Mouse (Mus musculus) lung, embryonic 15.5 days (tissue): ENCODE results near the gene Tmed2. TPM values are rescaled to one million over a fixed set of nuclear protein-coding genes. Genes with fewer than 3 reads are reported as not detected.
"Not testable (repeated sequence)": the region's sequence is repeated elsewhere in the genome, so short reads cannot be mapped to it uniquely, and the experiment has no call there.

ENCODE experiments used
- ATAC-seq: fragments of 200-750 bp; cut with Nextera tagmentation; 2 replicates; pipeline ENCODE4 v1.8.0; 2017; ENCODE audit warnings: moderate number of reproducible peaks, borderline replicate concordance; ENCODE audit not compliant: low FRiP score, low TSS enrichment; ENCODE audit errors: extremely low read depth
- H3K27ac ChIP-seq: fragments of 300-500 bp; sonication (generic); 2 replicates; pipeline ENCODE4 v1.5.1; 2015; ENCODE audit warnings: moderate library complexity, mild to moderate bottlenecking, inconsistent platforms
- H3K27me3 ChIP-seq: fragments of 300-500 bp; sonication (generic); 2 replicates; pipeline ENCODE4 v1.6.1; 2015; ENCODE audit warnings: inconsistent platforms
- H3K36me3 ChIP-seq: fragments of 300-500 bp; sonication (generic); 2 replicates; pipeline ENCODE4 v1.6.1; 2015; ENCODE audit warnings: inconsistent platforms
- H3K4me1 ChIP-seq: fragments of 300-500 bp; sonication (generic); 2 replicates; pipeline ENCODE4 v1.6.1; 2015; ENCODE audit warnings: inconsistent platforms
- H3K4me2 ChIP-seq: fragments of 300-500 bp; sonication (generic); 2 replicates; pipeline ENCODE4 v1.6.1; 2015; ENCODE audit warnings: inconsistent platforms, mild to moderate bottlenecking, moderate library complexity
- H3K4me3 ChIP-seq: fragments of 300-500 bp; sonication (generic); 2 replicates; pipeline ENCODE4 v1.5.1; 2015; ENCODE audit warnings: mild to moderate bottlenecking, inconsistent platforms
- H3K9ac ChIP-seq: fragments of 300-500 bp; sonication (generic); 2 replicates; pipeline ENCODE4 v1.6.1; 2015; ENCODE audit warnings: inconsistent platforms
- H3K9me3 ChIP-seq: fragments of 300-500 bp; sonication (generic); 2 replicates; pipeline ENCODE4 v1.6.1; 2016; ENCODE audit warnings: inconsistent platforms
- WGBS: fragments of 180-500 bp; shearing (Covaris S2); methylation state at CpG from one replicate; pipeline ENCODE4 v1.1.7; 2015; 5-methylcytosine and 5-hydroxymethylcytosine counted together
- polyA plus RNA-seq: library from polyadenylated mRNA; unstranded; fragments of >200 nt; fragmentation: Nextera tagmentation; extraction: Ambion mirVana; gene quantifications from 2 replicates; pipeline ENCODE4 v1.2.1, GENCODE M21; 2015

Gene Tmed2
- polyA plus RNA-seq = 636 TPM in 2 replicates

GRCm38 (mm10) chr5:124540383-124540786, at the start of gene Tmed2:
Tmed2 (plus strand) TSS chr5:124540695.
- peak within 1 kb of the TSS; percentile 80 for H3K4me3 ChIP-seq
- peak within 1 kb of the TSS; percentile 85 for H3K9ac ChIP-seq
- H3K4me1 ChIP-seq = peaks cover 19% of the 10 kb centered on the region
- H3K4me2 ChIP-seq = peak within 1 kb of the TSS; percentile 65
- H3K9me3 ChIP-seq = no peaks in the 10 kb centered on the region
- under 1% methylated on average over 34 of the region's 35 CpGs for WGBS
- ATAC-seq = peak; percentile 95
- peak within 1 kb of the TSS; percentile 85 for H3K27ac ChIP-seq
- no peaks in the 10 kb centered on the region for H3K27me3 ChIP-seq
- H3K36me3 ChIP-seq = peaks cover 24% of the 10 kb centered on the region

GRCm38 (mm10) chr5:124491732-124492131, 48.8 kb upstream of the Tmed2 start:
- Histone ChIP-seq H3K27me3 (no peaks in the 10 kb centered on the region), H3K9me3 (no peaks in the 10 kb centered on the region), H3K4me1 (peaks cover 8% of the 10 kb centered on the region), H3K4me3 (no peak overlapping the region), H3K36me3 (peaks cover 47% of the 10 kb centered on the region), H3K27ac (no peak overlapping the region), H3K4me2 (no peak overlapping the region), H3K9ac (no peak overlapping the region)
- WGBS = 52% methylated on average over 4 of the region's 4 CpGs
- no peak for ATAC-seq

GRCm38 (mm10) chr5:124492618-124493017, 47.9 kb upstream of the Tmed2 start:
- H3K4me3 ChIP-seq = no peak overlapping the region
- no peak overlapping the region for H3K9ac ChIP-seq
- ATAC-seq = no peak
- H3K36me3 ChIP-seq = peaks cover 47% of the 10 kb centered on the region
- H3K4me2 ChIP-seq = no peak overlapping the region
- no peak overlapping the region for H3K27ac ChIP-seq
- H3K4me1 ChIP-seq = peaks cover 13% of the 10 kb centered on the region
- no peaks in the 10 kb centered on the region for H3K9me3 ChIP-seq
- no peaks in the 10 kb centered on the region for H3K27me3 ChIP-seq
- 87% methylated on average over 4 of the region's 4 CpGs for WGBS

- H3K9ac ChIP-seq = no peak overlapping the region
- WGBS = 80% methylated on average over 11 of the region's 11 CpGs
- ATAC-seq = no peak
- peaks cover 50% of the 10 kb centered on the region for H3K36me3 ChIP-seq
- no peak overlapping the region for H3K4me3 ChIP-seq
- H3K4me2 ChIP-seq = no peak overlapping the region
- no peaks in the 10 kb centered on the region for H3K27me3 ChIP-seq
- no peaks in the 10 kb centered on the region for H3K9me3 ChIP-seq
- H3K27ac ChIP-seq = no peak overlapping the region
- peaks cover 15% of the 10 kb centered on the region for H3K4me1 ChIP-seq
These were observed 47.0 kb upstream of the Tmed2 start for GRCm38 (mm10) chr5:124493455-124493854.

- Histone ChIP-seq H3K27me3 (no peaks in the 10 kb centered on the region), H3K36me3 (peaks cover 53% of the 10 kb centered on the region), H3K4me2 (no peak overlapping the region), H3K4me1 (peaks cover 16% of the 10 kb centered on the region), H3K27ac (no peak overlapping the region), H3K9me3 (no peaks in the 10 kb centered on the region), H3K4me3 (no peak overlapping the region), H3K9ac (no peak overlapping the region)
- 61% methylated on average over 7 of the region's 7 CpGs for WGBS
- ATAC-seq = no peak
These were observed 44.9 kb upstream of the Tmed2 start for GRCm38 (mm10) chr5:124495547-124495946.

GRCm38 (mm10) chr5:124496614-124497514, 43.6 kb upstream of the Tmed2 start:
- Histone ChIP-seq H3K4me3 (no peak overlapping the region), H3K4me1 (peaks cover 13% of the 10 kb centered on the region), H3K36me3 (peaks cover 49% of the 10 kb centered on the region), H3K9ac (no peak overlapping the region), H3K4me2 (no peak overlapping the region; the same call in 1 of the 2 replicates), H3K27me3 (no peaks in the 10 kb centered on the region), H3K27ac (peak overlapping the region; percentile 16), H3K9me3 (no peaks in the 10 kb centered on the region)
- 45% methylated on average over 15 of the region's 15 CpGs for WGBS
- 0 out of 2 replicates have a peak, but pooled peaks have one; percentile 14 for ATAC-seq

GRCm38 (mm10) chr5:124498221-124498876, 42.1 kb upstream of the Tmed2 start:
- 0 out of 2 replicates have a peak, but pooled peaks have one; percentile 46 for ATAC-seq
- Histone ChIP-seq H3K4me3 (no peak overlapping the region), H3K27ac (peak overlapping the region; percentile 49), H3K9ac (no peak overlapping the region), H3K27me3 (no peaks in the 10 kb centered on the region), H3K4me1 (peaks cover 13% of the 10 kb centered on the region), H3K4me2 (no peak overlapping the region), H3K36me3 (peaks cover 48% of the 10 kb centered on the region), H3K9me3 (no peaks in the 10 kb centered on the region)
- WGBS = 64% methylated on average over 9 of the region's 9 CpGs

GRCm38 (mm10) chr5:124499001-124499400, 41.5 kb upstream of the Tmed2 start:
- no peaks in the 10 kb centered on the region for H3K27me3 ChIP-seq
- H3K9me3 ChIP-seq = no peaks in the 10 kb centered on the region
- no peak for ATAC-seq
- peaks cover 47% of the 10 kb centered on the region for H3K36me3 ChIP-seq
- H3K9ac ChIP-seq = no peak overlapping the region
- H3K4me2 ChIP-seq = no peak overlapping the region
- H3K27ac ChIP-seq = peak overlapping the region; percentile 49; the same call in 1 of the 2 replicates
- no peak overlapping the region for H3K4me3 ChIP-seq
- 35% methylated on average over 5 of the region's 5 CpGs for WGBS
- H3K4me1 ChIP-seq = peaks cover 13% of the 10 kb centered on the region

GRCm38 (mm10) chr5:124500037-124500436, 40.5 kb upstream of the Tmed2 start:
- not testable (repeated sequence) for H3K9me3 ChIP-seq, ATAC-seq, H3K4me2 ChIP-seq, H3K27me3 ChIP-seq, H3K27ac ChIP-seq, H3K4me3 ChIP-seq, H3K9ac ChIP-seq
- H3K36me3 ChIP-seq = peaks cover 40% of the 10 kb centered on the region
- WGBS = 79% methylated on average over 3 of the region's 4 CpGs
- peaks cover 13% of the 10 kb centered on the region for H3K4me1 ChIP-seq

GRCm38 (mm10) chr5:124500573-124500972, 39.9 kb upstream of the Tmed2 start:
- Histone ChIP-seq H3K9ac (no peak overlapping the region), H3K36me3 (peaks cover 37% of the 10 kb centered on the region), H3K4me2 (no peak overlapping the region), H3K27me3 (no peaks in the 10 kb centered on the region), H3K9me3 (no peaks in the 10 kb centered on the region), H3K4me1 (peaks cover 13% of the 10 kb centered on the region), H3K27ac (no peak overlapping the region), H3K4me3 (no peak overlapping the region)
- ATAC-seq = no peak
- 93% methylated on average over 3 of the region's 3 CpGs for WGBS

GRCm38 (mm10) chr5:124501541-124501940, 39.0 kb upstream of the Tmed2 start:
- Histone ChIP-seq H3K4me1 (peaks cover 12% of the 10 kb centered on the region), H3K27ac (no peak overlapping the region), H3K27me3 (no peaks in the 10 kb centered on the region), H3K9ac (no peak overlapping the region), H3K9me3 (no peaks in the 10 kb centered on the region), H3K4me3 (no peak overlapping the region), H3K36me3 (peaks cover 37% of the 10 kb centered on the region), H3K4me2 (no peak overlapping the region)
- WGBS = 85% methylated on average over 10 of the region's 10 CpGs
- no peak for ATAC-seq

GRCm38 (mm10) chr5:124503742-124504141, 36.8 kb upstream of the Tmed2 start:
- Histone ChIP-seq H3K27ac (no peak overlapping the region), H3K9me3 (no peaks in the 10 kb centered on the region), H3K27me3 (no peaks in the 10 kb centered on the region), H3K4me1 (peaks cover 20% of the 10 kb centered on the region; the same call in 1 of the 2 replicates), H3K36me3 (peaks cover 33% of the 10 kb centered on the region), H3K4me3 (no peak overlapping the region), H3K4me2 (no peak overlapping the region), H3K9ac (no peak overlapping the region)
- 69% methylated on average over 14 of the region's 14 CpGs for WGBS
- no peak for ATAC-seq
